Mouse (Mus musculus) lung, embryonic 16.5 days (tissue): ENCODE data around the gene Hsf5. TPM values are rescaled to one million over a fixed set of nuclear protein-coding genes. Genes with fewer than 3 reads are reported as not detected.

Experiments
- ATAC-seq: fragments of 200-750 bp; cut with Nextera tagmentation; 2 replicates; pipeline ENCODE4 v1.8.0; 2017; ENCODE audit warnings: low read depth, mild to moderate bottlenecking, moderate library complexity
- H3K27ac ChIP-seq: fragments of 300-500 bp; sonication (generic); 2 replicates; pipeline ENCODE4 v1.5.1; 2014; ENCODE audit warnings: mild to moderate bottlenecking, control low read depth, low read length
- H3K27me3 ChIP-seq: fragments of 300-500 bp; sonication (generic); 2 replicates; pipeline ENCODE4 v1.6.1; 2014; ENCODE audit warnings: low read depth, low read length, mixed read lengths; ENCODE audit not compliant: control insufficient read depth, insufficient read depth
- H3K36me3 ChIP-seq: fragments of 300-500 bp; sonication (generic); 2 replicates; pipeline ENCODE4 v1.6.1; 2014; ENCODE audit warnings: low read length; ENCODE audit not compliant: control insufficient read depth, insufficient read depth
- H3K4me1 ChIP-seq: fragments of 300-500 bp; sonication (generic); replicated peaks from 2 replicates; pipeline ENCODE4 v1.6.1; 2014; ENCODE audit warnings: low read length, mixed read lengths; ENCODE audit not compliant: control insufficient read depth, insufficient read depth
- H3K4me2 ChIP-seq: fragments of 300-500 bp; sonication (generic); 2 replicates; pipeline ENCODE4 v1.6.1; 2014; ENCODE audit warnings: low read depth, low read length, control low read depth
- H3K4me3 ChIP-seq: fragments of 300-500 bp; sonication (generic); 2 replicates; pipeline ENCODE4 v1.5.1; 2014; ENCODE audit warnings: mild to moderate bottlenecking, low read length, control low read depth
- H3K9ac ChIP-seq: fragments of 300-500 bp; sonication (generic); 2 replicates; pipeline ENCODE4 v1.6.1; 2014; ENCODE audit warnings: low read length, control low read depth
- H3K9me3 ChIP-seq: fragments of 300-500 bp; sonication (generic); 2 replicates; pipeline ENCODE4 v1.6.1; 2016; ENCODE audit warnings: low read length; ENCODE audit not compliant: control insufficient read depth
- WGBS: fragments of 180-500 bp; shearing (Covaris S2); extraction: QIAGEN DNeasy Blood & Tissue Kit; methylation state at CpG from one replicate; pipeline ENCODE4 v1.1.7; 2014; 5-methylcytosine and 5-hydroxymethylcytosine counted together
- polyA plus RNA-seq: library from polyadenylated mRNA; unstranded; fragments of >200 nt; fragmentation: Nextera tagmentation; extraction: Ambion mirVana; gene quantifications from 2 replicates; pipeline ENCODE4 v1.2.1, GENCODE M21; 2015

Gene Hsf5
- polyA plus RNA-seq, 1 experiment from 2014 or later: 0.25 TPM

DNA sequence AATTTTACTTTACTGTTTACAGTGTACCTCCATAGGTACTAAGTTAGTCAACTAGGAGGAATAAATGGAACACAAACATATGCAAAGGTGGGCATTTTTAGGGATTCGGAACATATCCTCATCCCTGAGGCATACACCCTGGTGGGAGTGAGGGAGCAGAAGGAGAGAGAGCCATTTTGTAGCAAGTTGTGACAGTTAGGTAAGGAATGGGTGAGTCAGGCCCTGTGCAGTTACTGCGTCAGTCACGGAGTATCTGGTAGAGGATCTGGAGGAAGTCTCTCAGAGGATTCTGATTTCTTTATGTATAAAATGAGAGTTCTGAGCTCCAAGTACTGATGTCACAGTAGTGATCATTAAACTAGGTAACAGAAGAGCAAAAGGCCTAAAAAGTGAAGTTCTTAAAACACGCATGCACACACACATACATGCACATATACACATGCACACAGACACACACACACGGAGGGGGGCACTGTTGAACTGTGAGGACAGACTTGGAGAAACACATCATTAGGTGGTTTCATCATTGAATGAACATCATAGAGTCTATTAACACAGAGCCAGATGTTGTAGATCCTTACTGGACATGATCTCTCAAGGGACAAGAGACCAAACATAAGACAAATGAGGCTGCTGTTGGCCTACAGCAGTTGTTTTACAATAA, 29.6 kb upstream of the Hsf5 start:
- H3K9me3 ChIP-seq: no peaks in the 10 kb centered on the region
- H3K4me2 ChIP-seq: no peak overlapping the region
- no peak overlapping the region for H3K4me3 ChIP-seq
- peak overlapping the region; percentile 15; the same call in 1 of the 2 replicates for H3K27ac ChIP-seq
- H3K4me1 ChIP-seq: peaks cover 31% of the 10 kb centered on the region
- H3K9ac ChIP-seq: no peak overlapping the region
- WGBS: 80% methylated on average over 5 of the region's 5 CpGs
- no peak for ATAC-seq
- H3K27me3 ChIP-seq: no peaks in the 10 kb centered on the region
- peaks cover 2% of the 10 kb centered on the region; the same call in 1 of the 2 replicates for H3K36me3 ChIP-seq

GRCm38 (mm10) chr11:87589605-87590004, 27.4 kb upstream of the Hsf5 start:
- Histone ChIP-seq H3K4me3 (no peak overlapping the region), H3K4me1 (peaks cover 40% of the 10 kb centered on the region), H3K9ac (0 out of 2 replicates have a peak overlapping the region, but pooled peaks have one; percentile 20), H3K4me2 (no peak overlapping the region), H3K36me3 (peaks cover 2% of the 10 kb centered on the region; the same call in 1 of the 2 replicates), H3K27ac (no peak overlapping the region), H3K9me3 (no peaks in the 10 kb centered on the region), H3K27me3 (no peaks in the 10 kb centered on the region)
- 85% methylated on average over 8 of the region's 8 CpGs for WGBS
- no peak for ATAC-seq

GRCm38 (mm10) chr11:87590841-87591525, 26.0 kb upstream of the Hsf5 start:
- H3K27me3 ChIP-seq: no peaks in the 10 kb centered on the region
- peak overlapping the region; percentile 95 for H3K9ac ChIP-seq
- H3K4me3 ChIP-seq: peak overlapping the region; percentile 67
- peak overlapping the region; percentile 85 for H3K4me2 ChIP-seq
- no peak for ATAC-seq
- no peaks in the 10 kb centered on the region for H3K9me3 ChIP-seq
- H3K27ac ChIP-seq: peak overlapping the region; percentile 94
- peaks cover 39% of the 10 kb centered on the region for H3K4me1 ChIP-seq
- WGBS: under 1% methylated on average over 25 of the region's 25 CpGs
- peaks cover 2% of the 10 kb centered on the region; the same call in 1 of the 2 replicates for H3K36me3 ChIP-seq

GRCm38 (mm10) chr11:87591526-87592353, 25.2 kb upstream of the Hsf5 start, which contains the start of gene Mtmr4:
Gene Mtmr4, plus strand, starts transcription at chr11:87592162.
- H3K36me3 ChIP-seq: peaks cover 2% of the 10 kb centered on the region; the same call in 1 of the 2 replicates
- H3K4me2 ChIP-seq: peak within 1 kb of the TSS; percentile 85
- peak within 1 kb of the TSS; percentile 67 for H3K4me3 ChIP-seq
- ATAC-seq: peak; percentile 97
- H3K9ac ChIP-seq: peak within 1 kb of the TSS; percentile 95
- peak within 1 kb of the TSS; percentile 96 for H3K27ac ChIP-seq
- WGBS: under 1% methylated on average over 61 of the region's 61 CpGs
- H3K27me3 ChIP-seq: no peaks in the 10 kb centered on the region
- peaks cover 47% of the 10 kb centered on the region for H3K4me1 ChIP-seq
- H3K9me3 ChIP-seq: no peaks in the 10 kb centered on the region

GRCm38 (mm10) chr11:87592354-87592695, 24.6 kb upstream of the Hsf5 start:
- no peaks in the 10 kb centered on the region for H3K27me3 ChIP-seq
- peak overlapping the region; percentile 78 for H3K9ac ChIP-seq
- peak overlapping the region; percentile 96 for H3K27ac ChIP-seq
- peaks cover 5% of the 10 kb centered on the region; the same call in 1 of the 2 replicates for H3K36me3 ChIP-seq
- peak overlapping the region; percentile 67 for H3K4me3 ChIP-seq
- 0% methylated on average over 15 of the region's 15 CpGs for WGBS
- H3K9me3 ChIP-seq: no peaks in the 10 kb centered on the region
- no peak for ATAC-seq
- H3K4me2 ChIP-seq: peak overlapping the region; percentile 58
- peaks cover 51% of the 10 kb centered on the region for H3K4me1 ChIP-seq

DNA sequence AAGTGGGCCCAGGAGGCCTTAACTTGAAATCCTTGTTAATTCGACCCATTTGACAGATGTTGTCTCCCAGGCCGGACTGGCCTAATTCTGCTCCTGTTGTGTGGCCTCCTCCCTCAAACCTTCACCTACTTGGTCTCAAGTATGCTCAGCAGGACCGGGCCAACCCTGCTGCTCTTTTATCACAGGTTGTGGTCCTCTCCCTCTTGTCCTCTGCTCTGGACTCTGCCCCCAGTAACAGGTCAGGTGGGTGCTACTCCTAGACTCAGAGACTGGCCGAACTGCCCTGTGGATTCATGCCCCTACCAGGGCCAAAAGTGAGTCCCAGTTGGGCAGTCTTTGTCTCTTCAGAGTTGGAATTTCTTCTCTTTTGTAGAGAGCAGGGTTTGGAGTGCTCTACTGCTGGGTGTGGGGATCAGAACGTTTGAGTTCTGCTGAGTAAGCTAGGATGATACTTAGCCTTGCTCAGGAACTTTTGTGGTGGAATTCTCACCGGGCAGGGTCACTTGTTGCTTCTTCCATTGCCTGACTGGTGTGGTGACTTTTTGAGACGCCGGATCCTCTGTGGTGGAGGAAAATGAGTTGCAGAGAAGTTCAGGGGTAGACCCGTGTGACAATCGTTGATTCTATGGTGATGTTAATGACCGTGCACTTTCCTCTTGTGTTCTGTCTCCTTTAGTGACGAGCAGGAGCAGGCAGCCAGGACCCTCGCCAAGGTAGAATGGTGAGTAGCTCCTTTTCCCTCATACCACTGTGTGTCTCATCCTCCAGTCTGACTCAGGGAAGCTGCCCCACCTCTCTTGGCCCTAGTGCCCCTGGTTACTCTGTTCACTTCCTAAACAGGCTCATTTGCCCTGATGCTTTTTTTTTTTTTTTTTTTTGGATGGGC, 24.0 kb upstream of the Hsf5 start:
- peaks cover 50% of the 10 kb centered on the region for H3K4me1 ChIP-seq
- no peak for ATAC-seq
- H3K4me2 ChIP-seq: peak overlapping the region; percentile 58

GRCm38 (mm10) chr11:87595327-87595841, 21.6 kb upstream of the Hsf5 start:
- ATAC-seq: peak; percentile 66
- peaks cover 27% of the 10 kb centered on the region for H3K36me3 ChIP-seq
- H3K4me2 ChIP-seq: peak overlapping the region; percentile 98
- peak overlapping the region; percentile 78 for H3K27ac ChIP-seq
- H3K27me3 ChIP-seq: no peaks in the 10 kb centered on the region
- H3K9ac ChIP-seq: peak overlapping the region; percentile 91
- under 1% methylated on average over 22 of the region's 37 CpGs for WGBS
- H3K9me3 ChIP-seq: no peaks in the 10 kb centered on the region
- H3K4me3 ChIP-seq: peak overlapping the region; percentile 75
- H3K4me1 ChIP-seq: peaks cover 39% of the 10 kb centered on the region

More for the DNA sequence above, 24.0 kb upstream of the Hsf5 start:
- Histone ChIP-seq H3K36me3 (peaks cover 8% of the 10 kb centered on the region), H3K9ac (peak overlapping the region; percentile 78), H3K27me3 (no peaks in the 10 kb centered on the region), H3K4me3 (peak overlapping the region; percentile 67), H3K27ac (peak overlapping the region; percentile 96), H3K9me3 (no peaks in the 10 kb centered on the region)
- WGBS: 26% methylated on average over 13 of the region's 13 CpGs

GRCm38 (mm10) chr11:87595976-87596375, 21.0 kb upstream of the Hsf5 start:
- Histone ChIP-seq H3K4me3 (peak overlapping the region; percentile 75), H3K27ac (peak overlapping the region; percentile 78), H3K36me3 (peaks cover 27% of the 10 kb centered on the region), H3K9ac (peak overlapping the region; percentile 91), H3K4me1 (peaks cover 35% of the 10 kb centered on the region), H3K4me2 (peak overlapping the region; percentile 98), H3K27me3 (no peaks in the 10 kb centered on the region), H3K9me3 (no peaks in the 10 kb centered on the region)
- WGBS: 6% methylated on average over 7 of the region's 7 CpGs
- ATAC-seq: no peak
